Mouse (Mus musculus) small intestine, adult 2 months (tissue): ENCODE measurements around the gene Kifc1.

Source experiments
- CTCF ChIP-seq: fragments of 200-500 bp; IDR thresholded peaks from 2 replicates; pipeline ENCODE4 v1.5.1; 2012; ENCODE audit warnings: low read depth, mild to moderate bottlenecking, control low read depth, inconsistent platforms, low read length, moderate library complexity, mixed read lengths; ENCODE audit not compliant: insufficient replicate concordance, insufficient read length; ENCODE audit errors: extremely low read depth
- POLR2A ChIP-seq: fragments of 200-500 bp; IDR thresholded peaks from 2 replicates; pipeline ENCODE4 v1.6.1; 2012; ENCODE audit warnings: low read depth, mild to moderate bottlenecking, control low read depth, inconsistent platforms, low read length, moderate library complexity

GRCm38 (mm10) chr17:33915671-33916250 lies 25.3 kb upstream of the Kifc1 start, which contains the start of the genes Tapbp and Zbtb22:
- no peak for TF ChIP-seq CTCF
- no peak; the same call in 1 of the 2 replicates for TF ChIP-seq POLR2A
